Mouse (Mus musculus): ENCODE data around the gene Myocd. TPM values are rescaled to one million over a fixed set of nuclear protein-coding genes. Genes with fewer than 3 reads are reported as not detected.

Myocd gene
- polyA plus RNA-seq, 1 experiment from 2014 or later: 3.7 TPM

DNA sequence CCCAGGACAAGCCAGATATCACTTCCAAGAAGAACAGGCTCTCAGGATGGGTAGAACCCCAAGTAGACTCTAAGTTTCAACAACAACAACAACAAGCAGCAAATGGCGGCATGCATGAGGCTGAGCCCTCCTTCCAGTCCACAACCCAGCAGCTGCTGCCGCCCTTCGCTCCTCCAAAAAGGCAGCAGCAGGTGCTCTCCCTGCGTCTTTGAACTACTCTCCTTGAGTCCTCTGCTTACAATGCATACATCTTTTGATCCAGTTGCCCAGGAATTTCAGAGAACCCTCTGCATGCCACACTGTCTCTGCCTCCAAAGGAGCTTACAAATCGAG is 111.2 kb downstream of the Myocd start:
- Histone ChIP-seq H3K4me2 (ENCODE audit: low read length) (no peak overlapping the region), H3K9ac (ENCODE audit: low read depth, low read length) (no peak overlapping the region), H3K36me3 (ENCODE audit: insufficient read depth, low read length) (no peaks in the 10 kb centered on the region), H3K9me3 (replicated peaks; ENCODE audit: low read length) (no peaks in the 10 kb centered on the region), H3K4me3 (replicated peaks; ENCODE audit: low read depth, low read length) (no peak overlapping the region), H3K4me1 (replicated peaks; ENCODE audit: insufficient read depth, low read length) (0 out of 2 replicates have a peak, but pooled peaks cover 8% of the 10 kb centered on the region), H3K27ac (no peak overlapping the region), H3K27me3 (ENCODE audit: insufficient read depth, low read length) (no peaks in the 10 kb centered on the region)
- WGBS: 96% methylated on average over 5 of the region's 5 CpGs
- DNase-seq (ENCODE audit: low spot score) (no peak), ATAC-seq (replicated peaks; ENCODE audit: low FRiP score, low read depth) (no peak)
- TF ChIP-seq CTCF (IDR thresholded peaks at IDR 0.05; ENCODE audit: low read depth): no peak

DNA sequence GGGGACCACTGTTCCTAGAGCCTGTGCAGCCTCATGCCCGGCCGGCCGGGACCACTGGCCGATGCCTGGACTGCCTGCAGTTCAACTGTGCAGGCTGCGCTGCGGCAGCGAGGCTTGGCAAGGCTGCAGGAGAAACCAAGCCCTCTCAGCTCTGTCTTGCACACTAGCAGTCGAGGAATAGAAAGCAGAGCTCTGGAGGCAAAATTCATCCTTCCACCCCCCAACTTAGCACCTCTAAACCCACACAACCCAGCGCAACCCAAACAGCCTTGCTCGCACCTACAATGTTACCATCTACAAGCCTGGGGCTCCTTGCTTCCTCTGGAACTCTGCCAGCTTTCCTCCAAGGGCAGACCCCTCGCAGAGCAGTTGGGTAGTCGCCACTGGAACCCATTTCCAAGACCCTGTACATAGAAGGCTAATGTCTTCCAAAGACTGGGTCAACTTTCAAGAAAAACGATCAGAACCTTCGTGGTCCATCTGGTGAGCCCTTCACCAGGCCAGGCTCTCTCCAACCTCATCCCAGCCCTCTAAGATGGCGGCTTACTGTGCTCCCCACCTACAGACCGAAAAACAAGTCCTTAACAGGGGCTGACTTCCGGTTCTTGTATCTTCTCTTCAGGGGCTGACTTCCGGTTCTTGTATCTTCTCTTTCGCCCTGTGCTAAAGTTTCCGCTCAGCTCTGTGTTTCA is 111.7 kb downstream of the Myocd start:
- no peaks in the 10 kb centered on the region for H3K27me3 ChIP-seq (ENCODE audit: insufficient read depth, low read length)
- no peak overlapping the region for H3K4me3 ChIP-seq (replicated peaks; ENCODE audit: low read depth, low read length)
- no peak overlapping the region for H3K9ac ChIP-seq (ENCODE audit: low read depth, low read length)
- no peak for DNase-seq (ENCODE audit: low spot score)
- H3K36me3 ChIP-seq (ENCODE audit: insufficient read depth, low read length): no peaks in the 10 kb centered on the region
- 0 out of 2 replicates have a peak, but pooled peaks cover 8% of the 10 kb centered on the region for H3K4me1 ChIP-seq (replicated peaks; ENCODE audit: insufficient read depth, low read length)
- no peak overlapping the region for H3K27ac ChIP-seq
- no peak overlapping the region for H3K4me2 ChIP-seq (ENCODE audit: low read length)
- ATAC-seq (replicated peaks; ENCODE audit: low FRiP score, low read depth): no peak
- no peaks in the 10 kb centered on the region for H3K9me3 ChIP-seq (replicated peaks; ENCODE audit: low read length)
- no peak for TF ChIP-seq CTCF (IDR thresholded peaks at IDR 0.05; ENCODE audit: low read depth)
- WGBS: 87% methylated on average over 20 of the region's 20 CpGs

DNA sequence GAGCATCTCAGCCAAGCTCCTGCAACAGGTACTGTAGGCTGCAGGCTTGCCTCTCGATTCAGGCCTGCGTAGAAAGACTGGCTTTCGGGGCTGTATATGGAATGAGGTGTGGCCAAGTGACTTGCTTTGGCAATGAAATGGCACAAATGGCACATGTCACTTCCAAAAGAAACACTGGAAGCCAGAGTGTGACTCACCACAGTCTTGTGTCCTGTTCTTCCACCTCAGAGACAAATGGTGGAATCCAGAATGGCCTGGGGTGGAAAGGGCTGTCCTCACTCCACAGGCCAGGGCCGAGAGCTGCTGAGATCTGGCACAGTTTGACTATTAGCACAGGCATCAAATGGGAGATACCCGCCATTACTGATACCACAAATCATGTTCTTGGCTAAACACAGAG is 116.8 kb downstream of the Myocd start:
- no peak for ATAC-seq (replicated peaks; ENCODE audit: low FRiP score, low read depth)
- 79% methylated on average over 5 of the region's 5 CpGs for WGBS

DNA sequence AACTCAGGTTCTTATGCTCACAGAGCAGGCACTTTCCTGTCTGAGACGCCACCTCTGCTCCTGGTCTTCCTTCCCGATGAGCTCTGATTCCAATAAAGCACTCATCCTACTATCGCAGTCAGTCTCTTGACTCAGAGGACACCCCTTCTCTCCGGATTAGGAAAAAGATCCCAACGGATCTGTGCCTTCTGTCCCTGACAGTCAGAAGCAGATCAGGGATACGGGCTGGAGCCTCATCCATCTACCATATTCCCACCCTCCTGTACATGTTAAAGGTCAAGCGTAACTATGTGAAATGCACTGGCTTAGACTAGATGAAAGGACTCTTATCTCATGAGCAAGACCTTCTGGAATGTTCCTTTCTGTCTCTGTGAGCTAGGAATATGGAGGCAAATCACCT is 121.3 kb downstream of the Myocd start:
- Histone ChIP-seq H3K27ac (no peak overlapping the region), H3K9me3 (replicated peaks; ENCODE audit: low read length) (no peaks in the 10 kb centered on the region), H3K4me1 (replicated peaks; ENCODE audit: insufficient read depth, low read length) (0 out of 2 replicates have a peak, but pooled peaks cover 7% of the 10 kb centered on the region), H3K4me2 (ENCODE audit: low read length) (no peak overlapping the region), H3K36me3 (ENCODE audit: insufficient read depth, low read length) (no peaks in the 10 kb centered on the region), H3K27me3 (ENCODE audit: insufficient read depth, low read length) (no peaks in the 10 kb centered on the region), H3K9ac (ENCODE audit: low read depth, low read length) (no peak overlapping the region), H3K4me3 (replicated peaks; ENCODE audit: low read depth, low read length) (no peak overlapping the region)
- ATAC-seq (replicated peaks; ENCODE audit: low FRiP score, low read depth) (no peak), DNase-seq (ENCODE audit: low spot score) (no peak)
- TF ChIP-seq CTCF (IDR thresholded peaks at IDR 0.05; ENCODE audit: low read depth): no peak
- 89% methylated on average over 7 of the region's 7 CpGs for WGBS

More for the DNA sequence above, 116.8 kb downstream of the Myocd start:
- no peak for DNase-seq (ENCODE audit: low spot score)
- no peaks in the 10 kb centered on the region for H3K9me3 ChIP-seq (replicated peaks; ENCODE audit: low read length)
- no peak overlapping the region for H3K27ac ChIP-seq
- no peak overlapping the region for H3K9ac ChIP-seq (ENCODE audit: low read depth, low read length)
- H3K4me1 ChIP-seq (replicated peaks; ENCODE audit: insufficient read depth, low read length): 0 out of 2 replicates have a peak, but pooled peaks cover 7% of the 10 kb centered on the region
- no peak overlapping the region for H3K4me3 ChIP-seq (replicated peaks; ENCODE audit: low read depth, low read length)
- H3K27me3 ChIP-seq (ENCODE audit: insufficient read depth, low read length): no peaks in the 10 kb centered on the region
- no peak overlapping the region for H3K4me2 ChIP-seq (ENCODE audit: low read length)
- no peak for TF ChIP-seq CTCF (IDR thresholded peaks at IDR 0.05; ENCODE audit: low read depth)
- no peaks in the 10 kb centered on the region for H3K36me3 ChIP-seq (ENCODE audit: insufficient read depth, low read length)

DNA sequence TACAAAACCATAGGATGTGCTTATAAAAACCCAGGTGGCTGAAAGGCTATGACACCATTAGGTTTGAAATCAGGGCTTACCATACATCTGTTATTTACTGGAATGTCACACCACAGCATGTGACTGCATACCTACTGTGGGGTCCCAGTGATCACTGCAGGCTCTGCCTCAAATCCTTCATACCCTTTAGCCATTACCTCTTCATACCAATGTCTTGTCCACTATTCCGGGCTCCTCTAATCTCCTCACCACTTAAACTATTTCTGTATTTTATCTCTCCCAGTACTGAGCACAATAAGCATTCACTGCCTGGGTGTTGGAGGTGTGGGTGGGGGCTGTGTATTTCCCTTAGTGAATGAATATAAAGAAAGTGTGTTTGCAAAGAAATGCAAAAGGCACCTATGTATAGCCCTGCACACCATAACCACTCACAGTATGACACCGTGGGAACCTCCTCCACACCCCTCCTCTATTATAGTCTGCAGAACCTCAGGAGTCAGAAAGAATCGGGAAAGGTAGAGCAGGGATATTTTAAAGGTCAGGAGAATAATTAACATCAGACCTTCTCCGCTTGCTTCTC is 126.9 kb downstream of the Myocd start:
- ATAC-seq (replicated peaks; ENCODE audit: low FRiP score, low read depth) (no peak), DNase-seq (ENCODE audit: low spot score) (no peak)
- Histone ChIP-seq H3K4me3 (replicated peaks; ENCODE audit: low read depth, low read length) (no peak overlapping the region), H3K9ac (ENCODE audit: low read depth, low read length) (no peak overlapping the region), H3K4me1 (replicated peaks; ENCODE audit: insufficient read depth, low read length) (no peaks in the 10 kb centered on the region), H3K36me3 (ENCODE audit: insufficient read depth, low read length) (no peaks in the 10 kb centered on the region), H3K9me3 (replicated peaks; ENCODE audit: low read length) (no peaks in the 10 kb centered on the region), H3K27ac (no peak overlapping the region), H3K27me3 (ENCODE audit: insufficient read depth, low read length) (no peaks in the 10 kb centered on the region), H3K4me2 (ENCODE audit: low read length) (no peak overlapping the region)
- no peak for TF ChIP-seq CTCF (IDR thresholded peaks at IDR 0.05; ENCODE audit: low read depth)
- whole genome bisulfite sequencing: 64% methylated on average over 4 of the region's 4 CpGs

DNA sequence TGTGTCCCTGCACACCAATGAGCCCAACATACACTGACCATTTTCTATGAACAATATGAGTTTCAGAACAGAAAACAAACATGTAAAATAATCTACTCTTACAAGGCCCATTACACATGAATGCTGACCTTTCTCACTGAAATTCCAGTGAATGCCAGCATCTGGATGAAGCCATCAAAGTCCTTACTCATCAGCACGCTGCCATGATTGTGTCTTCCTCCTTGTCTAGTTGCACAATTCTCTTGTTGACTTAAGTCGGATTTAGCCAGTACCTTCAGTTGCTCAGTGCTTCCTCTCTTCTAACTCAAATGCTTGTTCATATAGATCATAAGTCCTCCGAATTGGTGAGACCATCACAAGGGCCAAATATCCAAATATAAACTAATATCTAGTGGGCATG is 130.8 kb downstream of the Myocd start:
- no peaks in the 10 kb centered on the region for H3K36me3 ChIP-seq (ENCODE audit: insufficient read depth, low read length)
- H3K27me3 ChIP-seq (ENCODE audit: insufficient read depth, low read length): no peaks in the 10 kb centered on the region
- ATAC-seq (replicated peaks; ENCODE audit: low FRiP score, low read depth): no peak
- no peak overlapping the region for H3K9ac ChIP-seq (ENCODE audit: low read depth, low read length)
- no peak overlapping the region for H3K27ac ChIP-seq
- WGBS: 81% methylated on average over 3 of the region's 3 CpGs
- H3K4me3 ChIP-seq (replicated peaks; ENCODE audit: low read depth, low read length): no peak overlapping the region
- H3K4me2 ChIP-seq (ENCODE audit: low read length): no peak overlapping the region
- no peak for TF ChIP-seq CTCF (IDR thresholded peaks at IDR 0.05; ENCODE audit: low read depth)
- H3K9me3 ChIP-seq (replicated peaks; ENCODE audit: low read length): no peaks in the 10 kb centered on the region
- DNase-seq (ENCODE audit: low spot score): no peak
- H3K4me1 ChIP-seq (replicated peaks; ENCODE audit: insufficient read depth, low read length): no peaks in the 10 kb centered on the region

Data from kidney, postnatal 0 days (tissue).